Comparison of ENCODE assay signal across 15 mouse cellular contexts in the genomic region with DNA sequence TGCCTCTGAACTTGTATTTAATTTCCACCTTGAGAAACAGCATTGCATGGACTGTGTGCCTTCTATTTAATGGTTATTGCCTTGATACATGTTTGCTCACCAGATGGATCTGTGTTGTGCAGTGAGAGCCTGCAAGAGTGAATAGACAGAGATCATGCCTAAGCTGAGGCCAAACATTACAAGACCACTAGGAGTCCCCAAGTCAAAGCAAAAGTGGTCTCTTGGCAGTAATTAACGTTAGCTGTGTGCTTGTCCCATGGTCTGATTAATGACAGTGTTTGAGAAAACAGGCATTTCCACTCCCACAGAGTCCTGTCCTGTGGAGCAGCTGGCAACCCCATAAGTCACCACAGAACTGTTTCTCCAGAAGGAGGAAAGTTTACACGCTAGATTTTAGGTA.
DNase-seq lines count a peak whose midpoint lies in the region; ATAC-seq and TF ChIP-seq lines count a peak whose summit lies in the region.
"Had no signal": no experiment of that assay in that cellular context is flagged by ENCODE, and none has a peak within 500 bp of the region (broad histone marks: within the 10 kb centered on the region; RNA-seq: fewer than 3 reads in every experiment).

No protein-coding gene starts in this region.

- 0 out of 2 replicates have a peak, but pooled peaks have one; percentile 35 for ATAC-seq in hindbrain, embryonic 11.5 days (ENCODE audit: low FRiP score)
- peak; percentile 79 for ATAC-seq in neural tube, embryonic 14.5 days (ENCODE audit: low read depth)
- ATAC-seq in frontal cortex, adult (ENCODE audit: low TSS enrichment), result no peak

- no peaks in the 10 kb centered on the region for H3K4me1 ChIP-seq in hindbrain, embryonic 11.5 days (replicated peaks; ENCODE audit: control insufficient read depth, insufficient read depth, low read length)
- H3K4me1 ChIP-seq in hindbrain, embryonic 10.5 days (replicated peaks), result no peaks in the 10 kb centered on the region
- H3K4me1 ChIP-seq in neural tube, embryonic 14.5 days (ENCODE audit: control insufficient read depth, insufficient read depth, low read length), result peaks cover 4% of the 10 kb centered on the region; the same call in 1 of the 2 replicates

- H3K4me2 ChIP-seq in hindbrain, embryonic 11.5 days (replicated peaks; ENCODE audit: low read depth, low read length), result no peak overlapping the region
- no peak overlapping the region for H3K4me2 ChIP-seq in neural tube, embryonic 14.5 days (ENCODE audit: low read depth, low read length)
- H3K4me2 ChIP-seq: lung, embryonic 15.5 days; midbrain, embryonic 11.5 days had no signal

- TF ChIP-seq CTCF in layer of hippocampus, adult 2 months (conservative IDR thresholded peaks at IDR 0.05), result peak; percentile 16; the same call in 1 of the 2 replicates

- H3K27me3 ChIP-seq in hindbrain, embryonic 11.5 days (ENCODE audit: control insufficient read depth, insufficient read depth, low read length), result no peaks in the 10 kb centered on the region
- H3K27me3 ChIP-seq in hindbrain, embryonic 10.5 days (ENCODE audit: insufficient read depth, poor library complexity, severe bottlenecking), result no peaks in the 10 kb centered on the region
- H3K27me3 ChIP-seq in neural tube, embryonic 14.5 days (ENCODE audit: control insufficient read depth, insufficient read depth, low read length), result no peaks in the 10 kb centered on the region
- H3K27me3 ChIP-seq: lung, embryonic 15.5 days had no signal

- H3K9me3 ChIP-seq in hindbrain, embryonic 11.5 days (ENCODE audit: control insufficient read depth, low read length), result no peaks in the 10 kb centered on the region
- no peaks in the 10 kb centered on the region for H3K9me3 ChIP-seq in hindbrain, embryonic 10.5 days
- no peaks in the 10 kb centered on the region for H3K9me3 ChIP-seq in neural tube, embryonic 14.5 days (ENCODE audit: control insufficient read depth, low read length)
- H3K9me3 ChIP-seq: lung, embryonic 15.5 days had no signal

- WGBS in hindbrain, embryonic 11.5 days, result 39% methylated on average over 2 of the region's 2 CpGs
- 63% methylated on average over 2 of the region's 2 CpGs for WGBS in hindbrain, embryonic 10.5 days
- 17% methylated on average over 2 of the region's 2 CpGs for WGBS in neural tube, embryonic 14.5 days

- no peak overlapping the region for H3K27ac ChIP-seq in hindbrain, embryonic 11.5 days (ENCODE audit: low read depth, low read length)
- H3K27ac ChIP-seq in hindbrain, embryonic 10.5 days, result no peak overlapping the region
- no peak overlapping the region for H3K27ac ChIP-seq in layer of hippocampus, adult 2 months
- H3K27ac ChIP-seq in neural tube, embryonic 14.5 days (ENCODE audit: low read depth, low read length), result no peak overlapping the region
- H3K27ac ChIP-seq: lung, embryonic 15.5 days had no signal

- no peak overlapping the region for H3K4me3 ChIP-seq in hindbrain, embryonic 11.5 days (ENCODE audit: low read depth, low read length)
- no peak overlapping the region for H3K4me3 ChIP-seq in hindbrain, embryonic 10.5 days
- H3K4me3 ChIP-seq in layer of hippocampus, adult 2 months, result no peak overlapping the region
- H3K4me3 ChIP-seq in neural tube, embryonic 14.5 days (ENCODE audit: low read depth, low read length), result no peak overlapping the region
- H3K4me3 ChIP-seq: lung, embryonic 15.5 days had no signal

- H3K36me3 ChIP-seq in hindbrain, embryonic 11.5 days (ENCODE audit: control insufficient read depth, insufficient read depth, low read length), result no peaks in the 10 kb centered on the region
- H3K36me3 ChIP-seq in hindbrain, embryonic 10.5 days, result no peaks in the 10 kb centered on the region
- H3K36me3 ChIP-seq in neural tube, embryonic 14.5 days (ENCODE audit: control insufficient read depth, insufficient read depth, low read length), result no peaks in the 10 kb centered on the region
- H3K36me3 ChIP-seq: lung, embryonic 15.5 days had no signal

- no peak overlapping the region for H3K9ac ChIP-seq in hindbrain, embryonic 11.5 days (ENCODE audit: low read depth, low read length)
- no peak overlapping the region for H3K9ac ChIP-seq in neural tube, embryonic 14.5 days (replicated peaks; ENCODE audit: low read depth, low read length)
- H3K9ac ChIP-seq: lung, embryonic 15.5 days had no signal

- DNase-seq in hindbrain, embryonic 11.5 days (ENCODE audit: low spot score), result no peak
- DNase-seq in hindbrain, embryonic 10.5 days (ENCODE audit: low spot score), result no peak
- no peak for DNase-seq in layer of hippocampus, adult 2 months (ENCODE audit: low spot score in 2 of 2)
- DNase-seq in layer of hippocampus, adult 9-10 months (ENCODE audit: low spot score), result no peak
- DNase-seq in forelimb bud, embryonic 11.5 days (ENCODE audit: low read depth, low spot score), result peak; percentile 27
- no peak for DNase-seq in gastrocnemius, adult 18-20 months (ENCODE audit: low spot score)
- DNase-seq: adrenal gland, postnatal 14 days; cerebellum, adult 9-11 months; heart, adult 18-20 months; spleen, adult 18-20 months; thymus, postnatal 25 days had no signal
